Mouse (Mus musculus): ENCODE measurements around the gene Gys1. TPM values are rescaled to one million over a fixed set of nuclear protein-coding genes. Genes with fewer than 3 reads are reported as not detected.

The Gys1 gene
- polyA plus RNA-seq, 1 experiment from 2014 or later: 49.4 TPM

GRCm38 (mm10) chr7:45435038-45435437, 394 bp downstream of the Gys1 start:
- Histone ChIP-seq H3K27ac (ENCODE audit: low read length) (peak overlapping the region; percentile 78), H3K9ac (ENCODE audit: low read depth, low read length) (peak overlapping the region; percentile 91), H3K9me3 (ENCODE audit: control insufficient read depth, low read length) (no peaks in the 10 kb centered on the region), H3K4me1 (ENCODE audit: control insufficient read depth, insufficient read depth, low read length) (peaks cover 35% of the 10 kb centered on the region), H3K4me2 (ENCODE audit: low read depth, low read length) (peak overlapping the region; percentile 72), H3K36me3 (ENCODE audit: control insufficient read depth, insufficient read depth, low read length) (peaks cover 3% of the 10 kb centered on the region; the same call in 1 of the 2 replicates), H3K4me3 (ENCODE audit: low read length) (peak overlapping the region; percentile 71), H3K27me3 (replicated peaks; ENCODE audit: control insufficient read depth, insufficient read depth, low read length) (no peaks in the 10 kb centered on the region)
- 2% methylated on average over 16 of the region's 16 CpGs for WGBS
- peak; percentile 4; the same call in 1 of the 2 replicates for ATAC-seq

- Histone ChIP-seq H3K36me3 (ENCODE audit: control insufficient read depth, insufficient read depth, low read length) (no peaks in the 10 kb centered on the region; the same call in 1 of the 2 replicates), H3K27me3 (replicated peaks; ENCODE audit: control insufficient read depth, insufficient read depth, low read length) (no peaks in the 10 kb centered on the region), H3K9ac (ENCODE audit: low read depth, low read length) (peak overlapping the region; percentile 91; the same call in 1 of the 2 replicates), H3K4me2 (ENCODE audit: low read depth, low read length) (peak overlapping the region; percentile 72), H3K27ac (ENCODE audit: low read length) (no peak overlapping the region), H3K9me3 (ENCODE audit: control insufficient read depth, low read length) (no peaks in the 10 kb centered on the region), H3K4me1 (ENCODE audit: control insufficient read depth, insufficient read depth, low read length) (peaks cover 35% of the 10 kb centered on the region), H3K4me3 (ENCODE audit: low read length) (no peak overlapping the region)
- WGBS: 90% methylated on average over 5 of the region's 5 CpGs
- ATAC-seq: no peak
Observed at GRCm38 (mm10) chr7:45436444-45436843, 1.8 kb downstream of the Gys1 start.

- H3K4me1 ChIP-seq (ENCODE audit: control insufficient read depth, insufficient read depth, low read length): peaks cover 35% of the 10 kb centered on the region
- H3K4me3 ChIP-seq (ENCODE audit: low read length): no peak overlapping the region
- no peaks in the 10 kb centered on the region for H3K9me3 ChIP-seq (ENCODE audit: control insufficient read depth, low read length)
- no peaks in the 10 kb centered on the region for H3K27me3 ChIP-seq (replicated peaks; ENCODE audit: control insufficient read depth, insufficient read depth, low read length)
- H3K9ac ChIP-seq (ENCODE audit: low read depth, low read length): 0 out of 2 replicates have a peak overlapping the region, but pooled peaks have one; percentile 91
- no peak overlapping the region for H3K4me2 ChIP-seq (ENCODE audit: low read depth, low read length)
- H3K36me3 ChIP-seq (ENCODE audit: control insufficient read depth, insufficient read depth, low read length): no peaks in the 10 kb centered on the region; the same call in 1 of the 2 replicates
- WGBS: 50% methylated on average over 6 of the region's 6 CpGs
- no peak for ATAC-seq
- H3K27ac ChIP-seq (ENCODE audit: low read length): no peak overlapping the region
Observed at GRCm38 (mm10) chr7:45437046-45437445, 2.4 kb downstream of the Gys1 start.

- Histone ChIP-seq H3K4me3 (ENCODE audit: low read length) (no peak within 1 kb of the TSS), H3K36me3 (ENCODE audit: control insufficient read depth, insufficient read depth, low read length) (no peaks in the 10 kb centered on the region; the same call in 1 of the 2 replicates), H3K9ac (ENCODE audit: low read depth, low read length) (peak within 1 kb of the TSS; percentile 18; the same call in 1 of the 2 replicates), H3K4me2 (ENCODE audit: low read depth, low read length) (peak within 1 kb of the TSS; percentile 34), H3K4me1 (ENCODE audit: control insufficient read depth, insufficient read depth, low read length) (peaks cover 33% of the 10 kb centered on the region), H3K27me3 (replicated peaks; ENCODE audit: control insufficient read depth, insufficient read depth, low read length) (no peaks in the 10 kb centered on the region), H3K9me3 (ENCODE audit: control insufficient read depth, low read length) (no peaks in the 10 kb centered on the region), H3K27ac (ENCODE audit: low read length) (no peak within 1 kb of the TSS)
- ATAC-seq: no peak
- WGBS: 26% methylated on average over 19 of the region's 19 CpGs
Observed at GRCm38 (mm10) chr7:45437521-45438276, 3.1 kb downstream of the Gys1 start, which contains the start of gene Ruvbl2. Ruvbl2 (minus strand) TSS chr7:45438096.

GRCm38 (mm10) chr7:45443526-45444420, 9.1 kb downstream of the Gys1 start:
- no peak for ATAC-seq
- Histone ChIP-seq H3K36me3 (ENCODE audit: control insufficient read depth, insufficient read depth, low read length) (peaks cover 7% of the 10 kb centered on the region; the same call in 1 of the 2 replicates), H3K4me3 (ENCODE audit: low read length) (no peak overlapping the region), H3K9ac (ENCODE audit: low read depth, low read length) (no peak overlapping the region), H3K9me3 (ENCODE audit: control insufficient read depth, low read length) (no peaks in the 10 kb centered on the region), H3K4me1 (ENCODE audit: control insufficient read depth, insufficient read depth, low read length) (no peaks in the 10 kb centered on the region), H3K4me2 (ENCODE audit: low read depth, low read length) (no peak overlapping the region), H3K27ac (ENCODE audit: low read length) (no peak overlapping the region), H3K27me3 (replicated peaks; ENCODE audit: control insufficient read depth, insufficient read depth, low read length) (no peaks in the 10 kb centered on the region)
- WGBS: 78% methylated on average over 22 of the region's 22 CpGs

- no peak overlapping the region for H3K4me2 ChIP-seq (ENCODE audit: low read depth, low read length)
- no peaks in the 10 kb centered on the region for H3K9me3 ChIP-seq (ENCODE audit: control insufficient read depth, low read length)
- H3K27ac ChIP-seq (ENCODE audit: low read length): no peak overlapping the region
- no peaks in the 10 kb centered on the region for H3K27me3 ChIP-seq (replicated peaks; ENCODE audit: control insufficient read depth, insufficient read depth, low read length)
- no peaks in the 10 kb centered on the region for H3K4me1 ChIP-seq (ENCODE audit: control insufficient read depth, insufficient read depth, low read length)
- H3K9ac ChIP-seq (ENCODE audit: low read depth, low read length): no peak overlapping the region
- no peak for ATAC-seq
- peaks cover 7% of the 10 kb centered on the region; the same call in 1 of the 2 replicates for H3K36me3 ChIP-seq (ENCODE audit: control insufficient read depth, insufficient read depth, low read length)
- no peak overlapping the region for H3K4me3 ChIP-seq (ENCODE audit: low read length)
Observed at GRCm38 (mm10) chr7:45446589-45446988, 11.9 kb downstream of the Gys1 start.

GRCm38 (mm10) chr7:45447325-45447990, 12.8 kb downstream of the Gys1 start:
- Histone ChIP-seq H3K27ac (ENCODE audit: low read length) (no peak overlapping the region), H3K4me2 (ENCODE audit: low read depth, low read length) (no peak overlapping the region), H3K27me3 (replicated peaks; ENCODE audit: control insufficient read depth, insufficient read depth, low read length) (no peaks in the 10 kb centered on the region), H3K36me3 (ENCODE audit: control insufficient read depth, insufficient read depth, low read length) (peaks cover 7% of the 10 kb centered on the region; the same call in 1 of the 2 replicates), H3K9me3 (ENCODE audit: control insufficient read depth, low read length) (no peaks in the 10 kb centered on the region), H3K9ac (ENCODE audit: low read depth, low read length) (no peak overlapping the region), H3K4me3 (ENCODE audit: low read length) (no peak overlapping the region), H3K4me1 (ENCODE audit: control insufficient read depth, insufficient read depth, low read length) (no peaks in the 10 kb centered on the region)
- peak; percentile 37; the same call in 1 of the 2 replicates for ATAC-seq
- WGBS: 39% methylated on average over 11 of the region's 11 CpGs

- Histone ChIP-seq H3K27me3 (replicated peaks; ENCODE audit: control insufficient read depth, insufficient read depth, low read length) (no peaks in the 10 kb centered on the region), H3K9me3 (ENCODE audit: control insufficient read depth, low read length) (no peaks in the 10 kb centered on the region), H3K27ac (ENCODE audit: low read length) (no peak overlapping the region), H3K4me1 (ENCODE audit: control insufficient read depth, insufficient read depth, low read length) (no peaks in the 10 kb centered on the region), H3K9ac (ENCODE audit: low read depth, low read length) (no peak overlapping the region), H3K4me3 (ENCODE audit: low read length) (no peak overlapping the region), H3K36me3 (ENCODE audit: control insufficient read depth, insufficient read depth, low read length) (0 out of 2 replicates have a peak, but pooled peaks cover 4% of the 10 kb centered on the region), H3K4me2 (ENCODE audit: low read depth, low read length) (no peak overlapping the region)
- no peak for ATAC-seq
- WGBS: 96% methylated on average over 1 of the region's 1 CpGs
Observed at GRCm38 (mm10) chr7:45449974-45450373, 15.3 kb downstream of the Gys1 start.
